Mouse (Mus musculus) lung, adult 2 months (tissue): ENCODE results near the gene Sav1. TPM values are rescaled to one million over a fixed set of nuclear protein-coding genes. Genes with fewer than 3 reads are reported as not detected.
A peak's percentile ranks its signal among the peaks of the same experiment; 100 is the strongest.

ENCODE experiments used
- DNase-seq: peaks from one replicate; pipeline ENCODE4 v3.0.0; 2022
- H3K4me1 ChIP-seq: fragments of 200-500 bp; 2 replicates; pipeline ENCODE4 v1.6.1; 2011; ENCODE audit warnings: low read length; ENCODE audit not compliant: control insufficient read depth, insufficient read depth
- H3K4me3 ChIP-seq: fragments of 200-500 bp; replicated peaks from 2 replicates; pipeline ENCODE3; 2011; ENCODE audit warnings: low read depth, mild to moderate bottlenecking, control low read depth, low read length; ENCODE audit errors: extremely low read depth
- CTCF ChIP-seq: fragments of 200-500 bp; IDR thresholded peaks from 2 replicates; pipeline ENCODE4 v1.5.1; 2011; ENCODE audit warnings: mild to moderate bottlenecking, low read length, control low read depth; ENCODE audit not compliant: insufficient read depth
- POLR2A ChIP-seq: fragments of 200-500 bp; IDR thresholded peaks from 2 replicates; pipeline ENCODE4 v1.6.1; 2011; ENCODE audit warnings: low read depth, mild to moderate bottlenecking, control low read depth, low read length, borderline replicate concordance; ENCODE audit errors: extremely low read depth
- WGBS: fragments of 180-500 bp; shearing (Covaris S2); methylation state at CpG from one replicate; pipeline ENCODE4 v1.1.7; 2018; 5-methylcytosine and 5-hydroxymethylcytosine counted together
- polyA plus RNA-seq: library from polyadenylated mRNA; depleted of rRNA; stranded (reverse); fragments of >200 nt; gene quantifications from 2 replicates; pipeline ENCODE4 v1.2.3, GENCODE M21; 2012; rRNA removed

The Sav1 gene
- polyA plus RNA-seq, 1 experiment = 37.4 TPM

DNA sequence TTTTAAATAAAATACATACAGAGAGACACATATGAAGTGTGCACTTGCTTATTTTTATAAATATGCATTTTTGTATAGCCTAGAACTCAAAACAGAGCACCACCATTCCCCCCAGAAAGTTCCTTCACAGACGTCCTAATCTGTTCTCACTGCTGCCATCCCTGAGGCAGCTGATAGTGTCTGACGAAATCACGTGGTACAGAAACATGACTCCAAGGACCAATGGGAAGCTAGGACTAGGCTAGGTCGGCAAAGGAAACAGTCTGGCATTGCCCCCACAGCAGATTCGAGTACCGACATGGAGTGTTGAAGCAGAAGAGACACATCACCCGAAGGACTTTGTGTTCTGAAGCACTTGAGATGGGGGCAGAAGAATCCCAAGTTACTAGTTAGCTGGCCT, 60.1 kb downstream of the Sav1 start:
- WGBS = 54% methylated on average over 7 of the region's 7 CpGs
- TF ChIP-seq CTCF (no peak), POLR2A (no peak)
- DNase-seq = no peak
- H3K4me3 ChIP-seq = no peak overlapping the region
- no peaks in the 10 kb centered on the region for H3K4me1 ChIP-seq

DNA sequence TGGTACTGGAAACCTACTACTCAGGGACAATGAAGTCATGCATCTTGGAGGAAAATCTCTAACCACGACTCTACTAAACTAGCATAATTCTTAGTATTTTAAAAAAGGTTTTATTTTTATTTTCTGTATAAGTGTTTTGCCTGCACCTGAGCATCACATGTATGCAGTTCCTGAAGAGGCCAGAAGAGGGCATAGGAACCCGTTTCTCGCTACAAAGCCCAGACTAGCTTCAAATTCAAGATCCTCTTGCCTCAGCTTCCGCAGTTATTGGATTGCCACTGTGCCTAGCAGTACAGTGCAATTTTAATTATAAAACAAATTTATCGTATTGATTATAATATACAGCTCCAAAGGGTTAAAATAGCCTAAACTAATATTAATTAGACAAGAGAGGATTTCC, 62.8 kb downstream of the Sav1 start:
- TF ChIP-seq POLR2A (no peak), CTCF (peak; percentile 53; the same call in 1 of the 2 replicates)
- no peak for DNase-seq
- no peaks in the 10 kb centered on the region for H3K4me1 ChIP-seq
- 13% methylated on average over 5 of the region's 5 CpGs for WGBS
- H3K4me3 ChIP-seq = no peak overlapping the region

DNA sequence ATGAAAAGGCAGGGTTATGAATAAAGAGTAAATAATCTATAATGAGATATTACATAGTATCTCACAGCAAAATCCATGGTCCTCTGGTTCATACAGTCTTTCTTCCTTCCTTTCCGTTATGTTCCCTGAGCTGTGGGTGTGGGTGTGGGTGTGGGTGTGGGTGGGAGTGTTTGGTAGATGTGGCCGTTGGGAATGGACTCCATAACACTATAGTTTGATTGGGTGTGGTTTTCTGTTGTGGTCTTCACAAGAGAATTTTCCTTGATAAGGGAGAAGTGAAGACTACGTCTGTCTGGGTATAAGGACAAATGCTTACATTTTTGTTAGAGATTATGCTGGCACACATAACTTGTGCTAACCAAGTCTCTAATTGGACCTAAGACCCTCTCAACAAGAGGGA, 63.2 kb downstream of the Sav1 start:
- DNase-seq = no peak
- 53% methylated on average over 3 of the region's 3 CpGs for WGBS
- no peak overlapping the region for H3K4me3 ChIP-seq
- H3K4me1 ChIP-seq = no peaks in the 10 kb centered on the region
- TF ChIP-seq POLR2A (no peak), CTCF (no peak)

DNA sequence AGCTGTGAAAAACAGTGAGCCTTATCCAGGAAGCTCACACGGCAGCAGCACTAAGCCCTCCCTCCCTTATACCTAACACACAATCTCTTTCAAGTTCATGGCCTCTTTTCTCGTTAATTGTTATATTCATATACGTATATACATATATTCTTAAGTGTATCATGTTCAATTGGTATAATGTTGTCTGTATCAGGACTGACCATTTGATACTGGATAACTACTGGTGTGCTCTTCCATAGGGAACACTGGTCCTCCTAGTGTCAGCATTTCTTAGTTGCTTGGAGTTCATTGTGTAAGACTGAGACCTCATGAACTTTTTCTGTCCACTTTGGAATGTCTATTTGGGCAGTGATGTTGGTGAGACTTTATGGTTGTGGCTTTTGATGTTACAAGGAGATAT, 63.7 kb downstream of the Sav1 start:
- no peak for DNase-seq
- no peak for TF ChIP-seq POLR2A
- no peak for TF ChIP-seq CTCF
- H3K4me3 ChIP-seq = no peak overlapping the region
- WGBS = 86% methylated on average over 3 of the region's 3 CpGs
- no peaks in the 10 kb centered on the region for H3K4me1 ChIP-seq

DNA sequence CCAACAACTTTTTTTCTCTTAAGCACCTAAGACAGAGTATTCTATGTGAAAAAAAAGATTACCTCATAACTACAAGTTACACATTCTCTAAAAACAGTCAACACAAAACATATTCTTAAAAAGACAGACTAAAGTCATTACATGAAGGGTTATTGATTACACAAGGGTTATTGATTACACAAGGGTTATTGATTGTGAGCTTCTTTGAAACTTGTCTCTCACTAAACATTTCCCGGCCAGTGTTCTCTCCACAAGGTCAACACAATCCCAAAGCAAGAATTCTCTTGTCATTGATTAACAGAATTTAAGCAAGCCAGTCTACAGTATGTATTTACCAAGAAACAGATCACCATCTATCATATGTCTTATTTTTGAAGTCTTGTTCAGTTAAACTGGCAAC, 64.7 kb downstream of the Sav1 start:
- WGBS = 64% methylated on average over 1 of the region's 1 CpGs
- no peak for TF ChIP-seq POLR2A
- no peak for TF ChIP-seq CTCF
- H3K4me1 ChIP-seq = no peaks in the 10 kb centered on the region
- DNase-seq = no peak
- H3K4me3 ChIP-seq = no peak overlapping the region

DNA sequence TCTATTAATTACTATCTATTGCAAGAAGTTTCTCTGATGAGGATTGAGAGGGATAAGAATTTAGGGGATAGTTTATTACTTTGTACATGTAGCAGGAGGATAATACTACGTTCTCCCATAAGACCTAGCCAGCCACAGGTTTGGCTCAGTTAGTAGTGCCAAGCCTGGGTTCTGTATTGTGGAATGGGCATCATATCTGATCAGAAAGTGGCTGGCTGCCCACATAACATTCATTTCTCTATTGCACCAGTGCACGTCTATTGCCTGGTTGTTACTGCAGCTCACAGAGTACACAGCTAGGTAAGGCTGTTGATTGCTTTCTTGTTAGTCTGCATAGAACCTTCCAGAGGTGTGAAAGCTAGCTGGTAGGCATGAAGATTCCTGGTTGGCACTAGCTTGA, 68.9 kb downstream of the Sav1 start:
- DNase-seq = no peak
- Histone ChIP-seq H3K4me3 (no peak overlapping the region), H3K4me1 (no peaks in the 10 kb centered on the region)
- 89% methylated on average over 2 of the region's 2 CpGs for WGBS
- TF ChIP-seq POLR2A (no peak), CTCF (no peak)

Other genes starting within 250 kb of the Sav1 start
- gene Cdkl1, start 195.7 kb downstream of the Sav1 start, polyA plus RNA-seq = 1.3 and 1.8 TPM in 2 replicates
- gene Atl1, start 94.4 kb downstream of the Sav1 start, polyA plus RNA-seq = 1.3 and 2.0 TPM in 2 replicates
- gene Map4k5, start 93.8 kb downstream of the Sav1 start, polyA plus RNA-seq = 11.4 and 16.6 TPM in 2 replicates
- 14.9 and 18.9 TPM in 2 replicates for gene Nin, start 126.7 kb upstream of the Sav1 start, polyA plus RNA-seq
- gene Abhd12b, start 167.1 kb upstream of the Sav1 start, polyA plus RNA-seq = 0.11 and 0.19 TPM in 2 replicates
- 25.9 and 43.4 TPM in 2 replicates for gene Pygl, start 244.5 kb upstream of the Sav1 start, polyA plus RNA-seq